Mouse (Mus musculus) lung, postnatal 0 days (tissue): Measurements from ENCODE around the gene Rnf157.

Source experiments
- CTCF ChIP-seq: IDR thresholded peaks from 2 replicates; pipeline ENCODE4 v1.5.1; 2016; ENCODE audit warnings: antibody characterized with exemption, mild to moderate bottlenecking
- EP300 ChIP-seq: IDR thresholded peaks from 2 replicates; pipeline ENCODE4 v1.6.1; 2016; ENCODE audit warnings: antibody characterized with exemption, mild to moderate bottlenecking, control low read depth

GRCm38 (mm10) chr11:116409008-116409407, 3.8 kb downstream of the Rnf157 start:
- TF ChIP-seq CTCF (no peak), EP300 (no peak)
